Mouse (Mus musculus) heart, adult 2 months (tissue): Measurements from ENCODE around the gene A730071L15Rik. TPM values are rescaled to one million over a fixed set of nuclear protein-coding genes. Genes with fewer than 3 reads are reported as not detected.

Experiments used
- DNase-seq, 2 experiments: peaks; one replicate each; pipeline ENCODE4 v3.0.0; 2021
- H3K27ac ChIP-seq: fragments of 200-600 bp; 2 replicates; pipeline ENCODE4 v1.8.1; 2022
- H3K27me3 ChIP-seq: fragments of 200-500 bp; 2 replicates; pipeline ENCODE4 v1.6.1; 2012; ENCODE audit warnings: mild to moderate bottlenecking, low read length, inconsistent platforms, mixed read lengths; ENCODE audit not compliant: control insufficient read depth, insufficient read depth
- H3K36me3 ChIP-seq: fragments of 200-500 bp; 2 replicates; pipeline ENCODE4 v1.6.1; 2012; ENCODE audit warnings: low read length, inconsistent platforms; ENCODE audit not compliant: control insufficient read depth, insufficient read depth
- H3K4me1 ChIP-seq: fragments of 200-500 bp; 2 replicates; pipeline ENCODE4 v1.6.1; 2011; ENCODE audit warnings: low read length; ENCODE audit not compliant: control insufficient read depth, insufficient read depth
- H3K4me3 ChIP-seq: fragments of 200-600 bp; 2 replicates; pipeline ENCODE4 v1.8.1; 2022
- H3K79me2 ChIP-seq: fragments of 200-500 bp; replicated peaks from 2 replicates; pipeline ENCODE4 v1.6.1; 2012; ENCODE audit warnings: mild to moderate bottlenecking, inconsistent platforms, low read length, moderate library complexity, mixed read lengths; ENCODE audit not compliant: control insufficient read depth, insufficient read depth
- H3K9ac ChIP-seq: fragments of 200-500 bp; 2 replicates; pipeline ENCODE4 v1.6.1; 2012; ENCODE audit warnings: low read depth, mild to moderate bottlenecking, control low read depth, inconsistent platforms, low read length, mixed read lengths
- CTCF ChIP-seq: fragments of 200-600 bp; IDR thresholded peaks from 2 replicates; pipeline ENCODE4 v1.8.1; 2022; ENCODE audit warnings: antibody characterized with exemption, mild to moderate bottlenecking, moderate library complexity
- EP300 ChIP-seq: fragments of 200-500 bp; IDR thresholded peaks from 2 replicates; pipeline ENCODE4 v1.6.1; 2011; ENCODE audit warnings: low read depth, low read length, control low read depth; ENCODE audit not compliant: insufficient read depth
- POLR2A ChIP-seq: fragments of 200-500 bp; IDR thresholded peaks from 2 replicates; pipeline ENCODE4 v1.6.1; 2011; ENCODE audit warnings: mild to moderate bottlenecking, low read depth, low read length, control low read depth; ENCODE audit not compliant: insufficient read depth
- WGBS: fragments of 180-500 bp; shearing (Covaris S2); methylation state at CpG from one replicate; pipeline ENCODE4 v1.1.7; 2018; 5-methylcytosine and 5-hydroxymethylcytosine counted together
- intact Hi-C: fragments of 180-260 bp; cut with DNase I; formaldehyde crosslinking; loops from one replicate; pipeline ENCODE4 v1.15.1; 2025
- polyA plus RNA-seq: library from polyadenylated mRNA; depleted of rRNA; stranded (reverse); fragments of >200 nt; gene quantifications from 2 replicates; pipeline ENCODE4 v1.2.3, GENCODE M21; 2012
- total RNA-seq, 2 experiments: library from RNA; stranded (reverse); gene quantifications; 2 replicates each; pipeline ENCODE4 v1.2.3; 2021

A730071L15Rik gene
- total and polyA plus RNA-seq, 3 experiments = not detected

DNA sequence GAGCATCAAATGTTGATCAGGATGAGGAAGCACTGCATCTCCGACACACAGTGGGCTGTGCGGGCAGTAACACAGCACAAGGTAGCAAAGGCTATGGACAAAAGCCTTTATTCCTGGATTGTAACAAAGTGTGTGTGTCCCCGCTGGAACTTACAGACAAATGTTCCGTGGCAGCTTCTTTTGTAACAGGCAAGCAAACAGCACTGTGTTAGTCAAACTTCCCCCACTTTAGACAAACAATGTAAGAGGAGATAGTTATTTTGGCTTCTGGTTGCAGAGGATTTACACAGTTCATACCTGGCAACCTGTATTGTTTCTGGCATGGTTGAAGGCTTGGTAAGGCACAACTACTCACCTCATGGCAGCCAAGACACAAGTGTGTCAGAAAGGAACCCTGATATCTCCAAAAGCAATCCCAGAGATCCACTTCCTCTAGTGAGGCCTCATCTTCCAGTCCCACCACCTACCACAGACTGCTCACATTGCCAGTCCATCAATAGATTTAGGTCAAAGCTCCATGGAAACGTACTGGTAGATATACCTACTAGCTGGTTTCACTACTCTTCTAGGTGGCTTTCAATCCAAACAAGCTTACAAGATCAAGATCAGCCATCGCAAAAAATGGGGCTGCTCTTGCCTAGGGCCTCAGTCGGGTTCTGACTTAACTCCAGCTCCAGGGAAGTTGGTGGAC is 34.3 kb upstream of the A730071L15Rik start:
- no peak for DNase-seq
- intact Hi-C loops = no loop called here
- WGBS = 89% methylated on average over 7 of the region's 7 CpGs
- Histone ChIP-seq H3K4me3 (no peak overlapping the region), H3K27me3 (no peaks in the 10 kb centered on the region), H3K9ac (no peak overlapping the region), H3K36me3 (no peaks in the 10 kb centered on the region; the same call in 1 of the 2 replicates), H3K27ac (no peak overlapping the region), H3K79me2 (peaks cover 5% of the 10 kb centered on the region), H3K4me1 (peaks cover 3% of the 10 kb centered on the region)
- TF ChIP-seq EP300 = no peak
- no peak for TF ChIP-seq POLR2A
- TF ChIP-seq CTCF = no peak

- TF ChIP-seq EP300 (no peak), POLR2A (no peak), CTCF (no peak)
- peaks cover 5% of the 10 kb centered on the region for H3K79me2 ChIP-seq
- DNase-seq = no peak
- no peak overlapping the region for H3K4me3 ChIP-seq
- no peaks in the 10 kb centered on the region for H3K27me3 ChIP-seq
- H3K27ac ChIP-seq = no peak overlapping the region
- H3K36me3 ChIP-seq = no peaks in the 10 kb centered on the region; the same call in 1 of the 2 replicates
- H3K4me1 ChIP-seq = peaks cover 3% of the 10 kb centered on the region
- no peak overlapping the region for H3K9ac ChIP-seq
- WGBS = 62% methylated on average over 12 of the region's 12 CpGs
- intact Hi-C loops = no loop called here
Measured at GRCm38 (mm10) chr11:6166351-6166750, 33.5 kb upstream of the A730071L15Rik start.

DNA sequence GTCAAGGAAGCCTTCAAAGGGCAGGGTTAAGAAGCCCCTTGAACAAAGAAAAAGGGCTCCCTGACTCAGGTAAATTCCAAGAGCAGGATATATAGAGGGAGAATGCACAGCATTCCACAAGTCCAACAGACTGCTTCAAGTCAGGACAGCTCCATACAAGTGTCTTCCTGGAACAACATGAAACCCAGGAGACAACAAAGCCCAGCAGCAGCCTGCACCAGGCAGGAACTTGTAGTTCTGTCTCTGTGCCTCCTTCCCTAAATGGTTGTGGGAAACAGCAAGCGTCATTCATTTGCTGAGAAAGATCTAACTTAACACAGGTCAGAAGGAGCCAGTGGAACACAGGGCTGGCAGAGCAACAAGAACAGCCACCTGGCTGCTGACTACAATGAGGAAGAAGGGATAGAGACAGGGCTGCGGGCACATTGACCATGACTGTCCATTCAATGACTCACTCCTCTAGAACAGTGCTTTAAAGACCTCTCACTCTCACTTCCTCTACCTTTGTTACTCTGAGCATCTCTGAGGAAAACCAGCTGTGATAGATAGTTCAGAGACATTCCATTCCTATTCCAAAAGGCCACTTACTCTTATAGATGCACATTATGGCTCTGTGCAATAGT is 30.7 kb upstream of the A730071L15Rik start:
- intact Hi-C loops = no loop called here
- Histone ChIP-seq H3K27me3 (no peaks in the 10 kb centered on the region), H3K79me2 (peaks cover 2% of the 10 kb centered on the region), H3K4me1 (peaks cover 3% of the 10 kb centered on the region), H3K36me3 (no peaks in the 10 kb centered on the region; the same call in 1 of the 2 replicates), H3K27ac (no peak overlapping the region), H3K4me3 (no peak overlapping the region), H3K9ac (no peak overlapping the region)
- TF ChIP-seq CTCF (no peak), EP300 (no peak), POLR2A (no peak)
- 53% methylated on average over 2 of the region's 2 CpGs for WGBS
- no peak for DNase-seq

DNA sequence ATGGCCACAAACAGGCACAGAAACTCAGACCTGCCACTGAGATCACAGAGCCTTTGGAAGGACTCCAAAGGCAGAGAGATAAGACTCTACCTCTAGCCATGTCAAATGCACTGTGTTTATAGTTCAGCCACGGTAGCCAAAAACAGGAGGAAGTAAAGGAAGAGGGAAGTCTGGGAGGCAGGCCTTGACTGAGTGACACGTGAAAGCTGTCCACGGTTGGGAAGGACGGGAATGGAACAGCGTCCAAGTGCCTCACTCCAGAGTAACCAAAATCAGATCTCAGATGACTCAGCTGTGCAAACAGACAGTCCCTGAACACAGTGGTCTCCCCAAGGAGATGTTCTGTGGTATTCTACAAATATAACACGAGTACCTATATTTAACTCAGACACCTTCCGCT is 25.1 kb upstream of the A730071L15Rik start:
- intact Hi-C loops = no loop called here
- Histone ChIP-seq H3K4me3 (no peak overlapping the region), H3K27ac (peak overlapping the region; percentile 61), H3K36me3 (peaks cover 10% of the 10 kb centered on the region), H3K27me3 (no peaks in the 10 kb centered on the region), H3K4me1 (peaks cover 23% of the 10 kb centered on the region), H3K79me2 (peaks cover 2% of the 10 kb centered on the region), H3K9ac (no peak overlapping the region)
- peak in 1 of 2 experiments; percentile 65 for DNase-seq
- WGBS = 1% methylated on average over 7 of the region's 7 CpGs
- TF ChIP-seq CTCF = no peak
- 0 out of 2 replicates have a peak, but pooled peaks have one; percentile 66 for TF ChIP-seq EP300

- Histone ChIP-seq H3K4me1 (peaks cover 24% of the 10 kb centered on the region), H3K36me3 (peaks cover 10% of the 10 kb centered on the region), H3K79me2 (peaks cover 2% of the 10 kb centered on the region), H3K9ac (no peak overlapping the region), H3K27ac (no peak overlapping the region), H3K27me3 (no peaks in the 10 kb centered on the region), H3K4me3 (no peak overlapping the region)
- TF ChIP-seq CTCF = no peak
- no peak for TF ChIP-seq EP300
- no peak for TF ChIP-seq POLR2A
- intact Hi-C loops = no loop called here
- WGBS = 36% methylated on average over 1 of the region's 1 CpGs
- no peak for DNase-seq
Measured at GRCm38 (mm10) chr11:6175506-6175905, 24.3 kb upstream of the A730071L15Rik start.

- H3K36me3 ChIP-seq = peaks cover 10% of the 10 kb centered on the region
- DNase-seq = no peak
- peaks cover 3% of the 10 kb centered on the region for H3K79me2 ChIP-seq
- intact Hi-C loops = no loop called here
- H3K4me3 ChIP-seq = no peak overlapping the region
- H3K4me1 ChIP-seq = peaks cover 26% of the 10 kb centered on the region
- 81% methylated on average over 8 of the region's 8 CpGs for WGBS
- no peak overlapping the region for H3K9ac ChIP-seq
- H3K27me3 ChIP-seq = no peaks in the 10 kb centered on the region
- H3K27ac ChIP-seq = no peak overlapping the region; the same call in 1 of the 2 replicates
- no peak for TF ChIP-seq POLR2A
- TF ChIP-seq EP300 = no peak
Measured at GRCm38 (mm10) chr11:6177781-6178420, 21.9 kb upstream of the A730071L15Rik start.
